Mouse (Mus musculus) liver, embryonic 11.5 days (tissue): ENCODE results near the gene Rps8. TPM values are rescaled to one million over a fixed set of nuclear protein-coding genes. Genes with fewer than 3 reads are reported as not detected.

Experiments used
- ATAC-seq: fragments of 200-750 bp; cut with Nextera tagmentation; replicated peaks from 2 replicates; pipeline ENCODE4 v1.8.0; 2017; ENCODE audit warnings: moderate number of reproducible peaks, mild to moderate bottlenecking, moderate TSS enrichment, moderate library complexity; ENCODE audit not compliant: low FRiP score
- DNase-seq: peaks from one replicate; pipeline ENCODE4 v3.0.0-alpha.2; 2017; ENCODE audit warnings: low spot score
- H3K27ac ChIP-seq: fragments of 300-500 bp; sonication (generic); 2 replicates; pipeline ENCODE4 v1.5.1; 2014; ENCODE audit warnings: mild to moderate bottlenecking, low read depth, low read length, control low read depth
- H3K27me3 ChIP-seq: fragments of 300-500 bp; sonication (generic); replicated peaks from 2 replicates; pipeline ENCODE4 v1.6.1; 2014; ENCODE audit warnings: low read length, mixed read lengths; ENCODE audit not compliant: control insufficient read depth, insufficient read depth
- H3K36me3 ChIP-seq: fragments of 300-500 bp; sonication (generic); 2 replicates; pipeline ENCODE4 v1.6.1; 2014; ENCODE audit warnings: mild to moderate bottlenecking, low read length, moderate library complexity, mixed read lengths; ENCODE audit not compliant: control insufficient read depth, insufficient read depth
- H3K4me1 ChIP-seq: fragments of 300-500 bp; sonication (generic); replicated peaks from 2 replicates; pipeline ENCODE4 v1.6.1; 2014; ENCODE audit warnings: low read length, mixed read lengths; ENCODE audit not compliant: control insufficient read depth, insufficient read depth
- H3K4me2 ChIP-seq: fragments of 300-500 bp; sonication (generic); 2 replicates; pipeline ENCODE4 v1.6.1; 2014; ENCODE audit warnings: mild to moderate bottlenecking, control low read depth, moderate library complexity
- H3K4me3 ChIP-seq: fragments of 300-500 bp; sonication (generic); 2 replicates; pipeline ENCODE4 v1.5.1; 2014; ENCODE audit warnings: low read depth, low read length, control low read depth
- H3K9ac ChIP-seq: fragments of 300-500 bp; sonication (generic); 2 replicates; pipeline ENCODE4 v1.6.1; 2014; ENCODE audit warnings: low read depth, low read length, control low read depth
- H3K9me3 ChIP-seq: fragments of 300-500 bp; sonication (generic); 2 replicates; pipeline ENCODE4 v1.6.1; 2016; ENCODE audit warnings: low read length, inconsistent platforms, mixed read lengths; ENCODE audit not compliant: control insufficient read depth
- WGBS: fragments of 180-500 bp; shearing (Covaris S2); extraction: QIAGEN DNeasy Blood & Tissue Kit; methylation state at CpG from one replicate; pipeline ENCODE4 v1.1.7; 2014; 5-methylcytosine and 5-hydroxymethylcytosine counted together
- polyA plus RNA-seq: library from polyadenylated mRNA; unstranded; fragments of >200 nt; fragmentation: Nextera tagmentation; extraction: Ambion mirVana; gene quantifications from 2 replicates; pipeline ENCODE4 v1.2.1, GENCODE M21; 2014

Gene Rps8
- polyA plus RNA-seq, 1 experiment from 2014 or later = 1,481 TPM

- ATAC-seq (no peak), DNase-seq (no peak)
- H3K9me3 ChIP-seq = no peaks in the 10 kb centered on the region
- peaks cover 23% of the 10 kb centered on the region for H3K4me1 ChIP-seq
- no peak overlapping the region for H3K27ac ChIP-seq
- H3K9ac ChIP-seq = no peak overlapping the region
- peak overlapping the region; percentile 88 for H3K4me3 ChIP-seq
- peaks cover 7% of the 10 kb centered on the region; the same call in 1 of the 2 replicates for H3K36me3 ChIP-seq
- H3K4me2 ChIP-seq = peak overlapping the region; percentile 100
- 37% methylated on average over 7 of the region's 7 CpGs for WGBS
- peaks cover 21% of the 10 kb centered on the region for H3K27me3 ChIP-seq
These were observed 23.9 kb downstream of the Rps8 start for GRCm38 (mm10) chr4:117131890-117132793.

- Histone ChIP-seq H3K4me2 (no peak overlapping the region), H3K27me3 (peaks cover 21% of the 10 kb centered on the region), H3K4me3 (no peak overlapping the region), H3K36me3 (peaks cover 7% of the 10 kb centered on the region; the same call in 1 of the 2 replicates), H3K4me1 (peaks cover 22% of the 10 kb centered on the region), H3K9ac (no peak overlapping the region), H3K27ac (no peak overlapping the region), H3K9me3 (no peaks in the 10 kb centered on the region)
- WGBS = 78% methylated on average over 6 of the region's 6 CpGs
- ATAC-seq (no peak), DNase-seq (no peak)
These were observed 24.8 kb downstream of the Rps8 start for GRCm38 (mm10) chr4:117131198-117131597.

- no peak overlapping the region for H3K27ac ChIP-seq
- 81% methylated on average over 6 of the region's 6 CpGs for WGBS
- ATAC-seq (no peak), DNase-seq (no peak)
- peaks cover 7% of the 10 kb centered on the region; the same call in 1 of the 2 replicates for H3K36me3 ChIP-seq
- H3K4me1 ChIP-seq = peaks cover 21% of the 10 kb centered on the region
- no peak overlapping the region for H3K9ac ChIP-seq
- H3K9me3 ChIP-seq = no peaks in the 10 kb centered on the region
- H3K4me3 ChIP-seq = no peak overlapping the region
- peaks cover 21% of the 10 kb centered on the region for H3K27me3 ChIP-seq
- H3K4me2 ChIP-seq = no peak overlapping the region
These were observed 25.3 kb downstream of the Rps8 start for GRCm38 (mm10) chr4:117130790-117131189.

GRCm38 (mm10) chr4:117127991-117128686, 27.9 kb downstream of the Rps8 start:
- H3K4me3 ChIP-seq = no peak overlapping the region
- peaks cover 7% of the 10 kb centered on the region; the same call in 1 of the 2 replicates for H3K36me3 ChIP-seq
- DNase-seq (no peak), ATAC-seq (no peak)
- H3K9me3 ChIP-seq = no peaks in the 10 kb centered on the region
- no peak overlapping the region for H3K27ac ChIP-seq
- H3K9ac ChIP-seq = no peak overlapping the region; the same call in 1 of the 2 replicates
- peaks cover 16% of the 10 kb centered on the region for H3K27me3 ChIP-seq
- H3K4me1 ChIP-seq = peaks cover 30% of the 10 kb centered on the region
- no peak overlapping the region for H3K4me2 ChIP-seq
- 88% methylated on average over 33 of the region's 33 CpGs for WGBS

- Histone ChIP-seq H3K36me3 (peaks cover 7% of the 10 kb centered on the region; the same call in 1 of the 2 replicates), H3K9ac (peak within 1 kb of the TSS; percentile 50; the same call in 1 of the 2 replicates), H3K27ac (peak within 1 kb of the TSS; percentile 47), H3K4me1 (peaks cover 26% of the 10 kb centered on the region), H3K9me3 (no peaks in the 10 kb centered on the region), H3K27me3 (0 out of 2 replicates have a peak, but pooled peaks cover 4% of the 10 kb centered on the region), H3K4me2 (peak within 1 kb of the TSS; percentile 38), H3K4me3 (no peak within 1 kb of the TSS)
- no peak for DNase-seq
- 75% methylated on average over 9 of the region's 9 CpGs for WGBS
- no peak for ATAC-seq
These were observed 29.3 kb downstream of the Rps8 start, which contains the start of gene Tctex1d4 for GRCm38 (mm10) chr4:117126675-117127290. TSS of gene Tctex1d4 (plus strand) at chr4:117126794.

GRCm38 (mm10) chr4:117125910-117126674, 30.0 kb downstream of the Rps8 start:
- Histone ChIP-seq H3K9me3 (no peaks in the 10 kb centered on the region), H3K4me3 (no peak overlapping the region), H3K36me3 (peaks cover 7% of the 10 kb centered on the region; the same call in 1 of the 2 replicates), H3K27me3 (no peaks in the 10 kb centered on the region), H3K4me2 (peak overlapping the region; percentile 38), H3K4me1 (peaks cover 31% of the 10 kb centered on the region), H3K9ac (peak overlapping the region; percentile 50; the same call in 1 of the 2 replicates), H3K27ac (peak overlapping the region; percentile 47)
- 38% methylated on average over 15 of the region's 15 CpGs for WGBS
- ATAC-seq (peak; percentile 51), DNase-seq (peak; percentile 47)

GRCm38 (mm10) chr4:117125348-117125909, 30.6 kb downstream of the Rps8 start, which contains the start of gene Btbd19:
TSS of gene Btbd19 (minus strand) at chr4:117125725.
- peak within 1 kb of the TSS; percentile 38 for H3K4me2 ChIP-seq
- peaks cover 7% of the 10 kb centered on the region; the same call in 1 of the 2 replicates for H3K36me3 ChIP-seq
- H3K9ac ChIP-seq = peak within 1 kb of the TSS; percentile 50
- no peaks in the 10 kb centered on the region for H3K9me3 ChIP-seq
- 37% methylated on average over 8 of the region's 8 CpGs for WGBS
- H3K4me1 ChIP-seq = peaks cover 31% of the 10 kb centered on the region
- no peaks in the 10 kb centered on the region for H3K27me3 ChIP-seq
- ATAC-seq (peak; percentile 9; the same call in 1 of the 2 replicates), DNase-seq (no peak)
- peak within 1 kb of the TSS; percentile 47 for H3K27ac ChIP-seq
- no peak within 1 kb of the TSS for H3K4me3 ChIP-seq
